Mouse (Mus musculus): ENCODE measurements around the gene Khdc4. TPM values are rescaled to one million over a fixed set of nuclear protein-coding genes. Genes with fewer than 3 reads are reported as not detected.
"Not testable (repeated sequence)": the region's sequence is repeated elsewhere in the genome, so short reads cannot be mapped to it uniquely, and the experiment has no call there.

Gene Khdc4
- total RNA-seq, 2 experiments from 2014 or later: 32.0 to 88.6 TPM

GRCm38 (mm10) chr3:88715716-88716115 is 30.1 kb downstream of the Khdc4 start:
- ATAC-seq (replicated peaks; ENCODE audit: low FRiP score, low TSS enrichment, poor library complexity, severe bottlenecking): not testable (repeated sequence)

GRCm38 (mm10) chr3:88716399-88717197 is 31.0 kb downstream of the Khdc4 start, which contains the start of gene Rit1:
Rit1 (plus strand) TSS chr3:88716838.
- peak; percentile 96 for ATAC-seq (replicated peaks; ENCODE audit: low FRiP score, low TSS enrichment, poor library complexity, severe bottlenecking)

GRCm38 (mm10) chr3:88717198-88717798 is 31.7 kb downstream of the Khdc4 start:
- no peak for ATAC-seq (replicated peaks; ENCODE audit: low FRiP score, low TSS enrichment, poor library complexity, severe bottlenecking)

- no peak for ATAC-seq (replicated peaks; ENCODE audit: low FRiP score, low TSS enrichment, poor library complexity, severe bottlenecking)
These were observed 32.2 kb downstream of the Khdc4 start for GRCm38 (mm10) chr3:88717831-88718230.

- peak; percentile 58 for ATAC-seq (replicated peaks; ENCODE audit: low FRiP score, low TSS enrichment, poor library complexity, severe bottlenecking)
These were observed 33.5 kb downstream of the Khdc4 start for GRCm38 (mm10) chr3:88719098-88719497.

GRCm38 (mm10) chr3:88736556-88736955 is 51.0 kb downstream of the Khdc4 start:
- ATAC-seq (replicated peaks; ENCODE audit: low FRiP score, low TSS enrichment, poor library complexity, severe bottlenecking): no peak

- peak; percentile 88 for ATAC-seq (replicated peaks; ENCODE audit: low FRiP score, low TSS enrichment, poor library complexity, severe bottlenecking)
These were observed 53.0 kb downstream of the Khdc4 start for GRCm38 (mm10) chr3:88738641-88739040.

- ATAC-seq (replicated peaks; ENCODE audit: low FRiP score, low TSS enrichment, poor library complexity, severe bottlenecking): no peak
These were observed 54.5 kb downstream of the Khdc4 start for GRCm38 (mm10) chr3:88740147-88740546.

- no peak for ATAC-seq (replicated peaks; ENCODE audit: low FRiP score, low TSS enrichment, poor library complexity, severe bottlenecking)
These were observed 59.9 kb downstream of the Khdc4 start for GRCm38 (mm10) chr3:88745534-88745933.

GRCm38 (mm10) chr3:88746139-88746870 is 60.7 kb downstream of the Khdc4 start:
- no peak for ATAC-seq (replicated peaks; ENCODE audit: low FRiP score, low TSS enrichment, poor library complexity, severe bottlenecking)

GRCm38 (mm10) chr3:88746871-88747231 is 61.2 kb downstream of the Khdc4 start:
- no peak for ATAC-seq (replicated peaks; ENCODE audit: low FRiP score, low TSS enrichment, poor library complexity, severe bottlenecking)

- ATAC-seq (replicated peaks; ENCODE audit: low FRiP score, low TSS enrichment, poor library complexity, severe bottlenecking): 0 out of 2 replicates have a peak, but pooled peaks have one; percentile 56
These were observed 68.7 kb downstream of the Khdc4 start for GRCm38 (mm10) chr3:88754283-88754682.

- ATAC-seq (replicated peaks; ENCODE audit: low FRiP score, low TSS enrichment, poor library complexity, severe bottlenecking): no peak
These were observed 69.9 kb downstream of the Khdc4 start for GRCm38 (mm10) chr3:88755541-88755940.

GRCm38 (mm10) chr3:88756276-88756675 is 70.7 kb downstream of the Khdc4 start:
- no peak for ATAC-seq (replicated peaks; ENCODE audit: low FRiP score, low TSS enrichment, poor library complexity, severe bottlenecking)

- ATAC-seq (replicated peaks; ENCODE audit: low FRiP score, low TSS enrichment, poor library complexity, severe bottlenecking): no peak; the same call in 1 of the 2 replicates
These were observed 72.5 kb downstream of the Khdc4 start for GRCm38 (mm10) chr3:88758045-88758500.

GRCm38 (mm10) chr3:88761619-88762018 is 76.0 kb downstream of the Khdc4 start:
- ATAC-seq (replicated peaks; ENCODE audit: low FRiP score, low TSS enrichment, poor library complexity, severe bottlenecking): no peak

- 0 out of 2 replicates have a peak, but pooled peaks have one; percentile 34 for ATAC-seq (replicated peaks; ENCODE audit: low FRiP score, low TSS enrichment, poor library complexity, severe bottlenecking)
These were observed 76.8 kb downstream of the Khdc4 start for GRCm38 (mm10) chr3:88762401-88762831.

All from megakaryocyte-erythroid progenitor cell, adult 5-6 weeks (primary cell).